Mouse (Mus musculus): ENCODE measurements at regions not wholly inside any gene's neighbourhood (a gene's known extent, or its start where the extent isn't known, plus 50 kb on each side); places are given as distances from the start of the nearest gene placed in this dataset.

GRCm38 (mm10) chr14:80789131-80789530 lies 805.2 kb downstream of the Olfm4 start:
- no peak for DNase-seq (ENCODE audit: low spot score)

- no peak for DNase-seq (ENCODE audit: low spot score)
Measured at GRCm38 (mm10) chr14:80799370-80799959, 815.6 kb downstream of the Olfm4 start.

- DNase-seq (ENCODE audit: low spot score) = no peak
Measured at GRCm38 (mm10) chr14:80830476-80830875, 846.6 kb downstream of the Olfm4 start.

GRCm38 (mm10) chr14:80844550-80844949 lies 860.7 kb downstream of the Olfm4 start:
- DNase-seq (ENCODE audit: low spot score) = no peak

- peak; percentile 90 for DNase-seq (ENCODE audit: low spot score)
Measured at GRCm38 (mm10) chr14:80845576-80846269, 861.8 kb downstream of the Olfm4 start.

GRCm38 (mm10) chr14:80846420-80847083 lies 862.7 kb downstream of the Olfm4 start:
- peak; percentile 19 for DNase-seq (ENCODE audit: low spot score)

All from retina, embryonic 14.5 days (tissue).